Mouse (Mus musculus) myocyte (in vitro differentiated cells): ENCODE data around the gene Caprin1. TPM values are rescaled to one million over a fixed set of nuclear protein-coding genes. Genes with fewer than 3 reads are reported as not detected.

Experiments used
- H3K27me3 ChIP-seq: one replicate; pipeline ENCODE4 v1.6.1; 2011; ENCODE audit not compliant: control insufficient read depth, insufficient read depth, insufficient read length
- H3K36me3 ChIP-seq: one replicate; pipeline ENCODE4 v1.6.1; 2011; ENCODE audit not compliant: control insufficient read depth, insufficient read depth
- H3K4me2 ChIP-seq: one replicate; pipeline ENCODE4 v1.6.1; 2011; ENCODE audit warnings: low read depth, control low read depth
- H3K4me3 ChIP-seq: one replicate; pipeline ENCODE4 v1.5.1; 2011; ENCODE audit warnings: mild to moderate bottlenecking, control low read depth, moderate library complexity
- H3K79me2 ChIP-seq: one replicate; pipeline ENCODE4 v1.6.1; 2011; ENCODE audit not compliant: control insufficient read depth, insufficient read depth
- H3ac ChIP-seq: one replicate; pipeline ENCODE4 v1.6.1; 2011; ENCODE audit not compliant: control insufficient read depth, insufficient read length
- CEBPB ChIP-seq: IDR thresholded peaks from 2 replicates; pipeline ENCODE4 v1.6.1; 2011; ENCODE audit warnings: mild to moderate bottlenecking, moderate library complexity; ENCODE audit not compliant: poor library complexity, insufficient read depth, severe bottlenecking
- E2F4 ChIP-seq: IDR thresholded peaks from one replicate; pipeline ENCODE4 v1.6.1; 2011; ENCODE audit warnings: mild to moderate bottlenecking, control low read depth, moderate library complexity; ENCODE audit not compliant: insufficient read depth
- MAX ChIP-seq: IDR thresholded peaks from one replicate; pipeline ENCODE4 v1.6.1; 2011; ENCODE audit warnings: low read depth, mild to moderate bottlenecking, control low read depth
- MYOD1 ChIP-seq, 3 experiments: IDR thresholded peaks; one replicate each; pipeline ENCODE4 v1.6.1; 2011; ENCODE audit warnings: control low read depth in 2 of 3, low read depth in 2 of 3, mild to moderate bottlenecking in 2 of 3, moderate library complexity in 1 of 3; ENCODE audit not compliant: insufficient read length in 2 of 3, control insufficient read depth in 1 of 3
- MYOG ChIP-seq, 3 experiments: IDR thresholded peaks; one replicate each; pipeline ENCODE4 v1.6.1; 2011; ENCODE audit warnings: control low read depth in 2 of 3, low read depth in 2 of 3, mild to moderate bottlenecking in 2 of 3; ENCODE audit not compliant: insufficient read length in 2 of 3, control insufficient read depth in 1 of 3, insufficient read depth in 1 of 3
- POLR2A ChIP-seq: IDR thresholded peaks from one replicate; pipeline ENCODE4 v1.6.1; 2011; ENCODE audit warnings: low read depth, mild to moderate bottlenecking, control low read depth, moderate library complexity; ENCODE audit not compliant: insufficient read length
- POLR2AphosphoS2 ChIP-seq: IDR thresholded peaks from one replicate; pipeline ENCODE4 v1.6.1; 2011; ENCODE audit warnings: low read depth, control low read depth; ENCODE audit not compliant: insufficient read length
- REST ChIP-seq: IDR thresholded peaks from one replicate; pipeline ENCODE4 v1.6.1; 2011; ENCODE audit warnings: mild to moderate bottlenecking, control low read depth, moderate library complexity; ENCODE audit not compliant: insufficient read depth, insufficient read length
- SRF ChIP-seq: IDR thresholded peaks from one replicate; pipeline ENCODE4 v1.6.1; 2011; ENCODE audit warnings: low read depth; ENCODE audit not compliant: control insufficient read depth, insufficient read length
- TCF12 ChIP-seq: IDR thresholded peaks from one replicate; pipeline ENCODE4 v1.6.1; 2011; ENCODE audit warnings: mild to moderate bottlenecking, control low read depth; ENCODE audit not compliant: poor library complexity, insufficient read depth, severe bottlenecking
- TCF3 ChIP-seq: IDR thresholded peaks from one replicate; pipeline ENCODE4 v1.6.1; 2011; ENCODE audit warnings: low read depth, control low read depth; ENCODE audit not compliant: insufficient read length
- USF1 ChIP-seq: IDR thresholded peaks from one replicate; pipeline ENCODE4 v1.6.1; 2011; ENCODE audit warnings: low read depth, mild to moderate bottlenecking, control low read depth, moderate library complexity
- polyA plus RNA-seq: library from polyadenylated mRNA; unstranded; fragments of >200 nt; fragmentation: generic; extraction: Trizol; gene quantifications from one replicate; pipeline ENCODE4 v1.2.1, GENCODE M21; 2012; ENCODE audit warnings: missing spikeins

The Caprin1 gene
- polyA plus RNA-seq, 1 experiment, result 99.6 TPM

- no peaks in the 10 kb centered on the region for H3K79me2 ChIP-seq
- H3ac ChIP-seq, result no peak overlapping the region
- no peak overlapping the region for H3K4me2 ChIP-seq
- no peak for TF ChIP-seq POLR2A
- TF ChIP-seq TCF12, result no peak
- TF ChIP-seq POLR2AphosphoS2, result no peak
- TF ChIP-seq MYOD1 (IDR thresholded peaks at IDR 0.05; ENCODE audit: control insufficient read depth in 1 of 3, insufficient read length in 2 of 3, low read depth in 2 of 3), result no peak
- TF ChIP-seq TCF3, result no peak
- no peak for TF ChIP-seq REST
- no peak for TF ChIP-seq SRF
- no peak for TF ChIP-seq MAX
- no peak for TF ChIP-seq CEBPB
- no peak for TF ChIP-seq USF1
- TF ChIP-seq E2F4, result no peak
- no peak for TF ChIP-seq MYOG (IDR thresholded peaks at IDR 0.05; ENCODE audit: control insufficient read depth in 1 of 3, insufficient read depth in 1 of 3, insufficient read length in 2 of 3, low read depth in 2 of 3)
- no peaks in the 10 kb centered on the region for H3K36me3 ChIP-seq
- H3K27me3 ChIP-seq, result no peaks in the 10 kb centered on the region
- H3K4me3 ChIP-seq, result no peak overlapping the region
Measured at GRCm38 (mm10) chr2:103802422-103802821, 5.0 kb upstream of the Caprin1 start.

- Histone ChIP-seq H3K4me2 (no peak overlapping the region), H3K36me3 (peaks cover 27% of the 10 kb centered on the region), H3K27me3 (no peaks in the 10 kb centered on the region), H3K4me3 (peak overlapping the region; percentile 99), H3K79me2 (peaks cover 48% of the 10 kb centered on the region), H3ac (peak overlapping the region; percentile 73)
- peak; percentile 84 for TF ChIP-seq POLR2AphosphoS2
- TF ChIP-seq POLR2A, result peak; percentile 64
- peak in 1 of 3 experiments; percentile 7 for TF ChIP-seq MYOD1 (IDR thresholded peaks at IDR 0.05; ENCODE audit: control insufficient read depth in 1 of 3, insufficient read length in 2 of 3, low read depth in 2 of 3)
- TF ChIP-seq TCF3, result no peak
- no peak for TF ChIP-seq E2F4
- TF ChIP-seq CEBPB, result no peak
- TF ChIP-seq REST, result no peak
- TF ChIP-seq USF1, result no peak
- no peak for TF ChIP-seq TCF12
- TF ChIP-seq MYOG (IDR thresholded peaks at IDR 0.05; ENCODE audit: control insufficient read depth in 1 of 3, insufficient read depth in 1 of 3, insufficient read length in 2 of 3, low read depth in 2 of 3), result no peak
Measured at GRCm38 (mm10) chr2:103796861-103797466, 485 bp downstream of the Caprin1 start.

- H3K79me2 ChIP-seq, result peaks cover 54% of the 10 kb centered on the region
- no peaks in the 10 kb centered on the region for H3K27me3 ChIP-seq
- peak overlapping the region; percentile 64 for H3K4me2 ChIP-seq
- H3K36me3 ChIP-seq, result peaks cover 32% of the 10 kb centered on the region
- peak overlapping the region; percentile 99 for H3K4me3 ChIP-seq
- no peak for TF ChIP-seq TCF12
- TF ChIP-seq USF1, result no peak
- no peak for TF ChIP-seq SRF
- no peak for TF ChIP-seq CEBPB
- no peak for TF ChIP-seq E2F4
- TF ChIP-seq MYOD1 (IDR thresholded peaks at IDR 0.05; ENCODE audit: control insufficient read depth in 1 of 3, insufficient read length in 2 of 3, low read depth in 2 of 3), result no peak
- TF ChIP-seq POLR2A, result peak; percentile 9
- TF ChIP-seq MYOG (IDR thresholded peaks at IDR 0.05; ENCODE audit: control insufficient read depth in 1 of 3, insufficient read depth in 1 of 3, insufficient read length in 2 of 3, low read depth in 2 of 3), result peak in 1 of 3 experiments; percentile 11
- TF ChIP-seq POLR2AphosphoS2, result peak; percentile 67
- TF ChIP-seq REST, result no peak
- TF ChIP-seq TCF3, result no peak
- no peak for TF ChIP-seq MAX
- H3ac ChIP-seq, result peak overlapping the region; percentile 73
Measured at GRCm38 (mm10) chr2:103796211-103796860, 1.1 kb downstream of the Caprin1 start.

GRCm38 (mm10) chr2:103795843-103796210, 1.6 kb downstream of the Caprin1 start:
- Histone ChIP-seq H3K4me2 (peak overlapping the region; percentile 64), H3K4me3 (peak overlapping the region; percentile 99), H3ac (peak overlapping the region; percentile 73), H3K36me3 (peaks cover 33% of the 10 kb centered on the region), H3K79me2 (peaks cover 59% of the 10 kb centered on the region), H3K27me3 (no peaks in the 10 kb centered on the region)
- TF ChIP-seq TCF12 (no peak), POLR2A (peak; percentile 74), POLR2AphosphoS2 (peak; percentile 66), REST (no peak)

- H3K27me3 ChIP-seq, result no peaks in the 10 kb centered on the region
- H3K79me2 ChIP-seq, result peaks cover 98% of the 10 kb centered on the region
- peaks cover 50% of the 10 kb centered on the region for H3K36me3 ChIP-seq
- no peak overlapping the region for H3ac ChIP-seq
- H3K4me3 ChIP-seq, result no peak overlapping the region
- no peak overlapping the region for H3K4me2 ChIP-seq
- TF ChIP-seq POLR2A (no peak), MYOG (IDR thresholded peaks at IDR 0.05; ENCODE audit: control insufficient read depth in 1 of 3, insufficient read depth in 1 of 3, insufficient read length in 2 of 3, low read depth in 2 of 3) (no peak), MAX (no peak), MYOD1 (IDR thresholded peaks at IDR 0.05; ENCODE audit: control insufficient read depth in 1 of 3, insufficient read length in 2 of 3, low read depth in 2 of 3) (no peak), E2F4 (no peak), SRF (no peak), TCF3 (no peak), TCF12 (no peak), CEBPB (no peak), USF1 (no peak), POLR2AphosphoS2 (no peak), REST (no peak)
Measured at GRCm38 (mm10) chr2:103792009-103792408, 5.4 kb downstream of the Caprin1 start.
